Mouse (Mus musculus) lung, embryonic 14.5 days (tissue): ENCODE results near the gene 4931422A03Rik. TPM values are rescaled to one million over a fixed set of nuclear protein-coding genes. Genes with fewer than 3 reads are reported as not detected.

Experiments
- ATAC-seq: fragments of 200-750 bp; cut with Nextera tagmentation; 2 replicates; pipeline ENCODE4 v1.8.0; 2017; ENCODE audit warnings: mild to moderate bottlenecking, moderate TSS enrichment, moderate library complexity; ENCODE audit not compliant: insufficient read depth
- DNase-seq: peaks from one replicate; pipeline ENCODE4 v3.0.0-alpha.2; 2015
- H3K27ac ChIP-seq: fragments of 300-500 bp; sonication (generic); 2 replicates; pipeline ENCODE4 v1.5.1; 2014; ENCODE audit warnings: low read depth, mild to moderate bottlenecking, moderate library complexity
- H3K27me3 ChIP-seq: fragments of 300-500 bp; sonication (generic); 2 replicates; pipeline ENCODE4 v1.6.1; 2014; ENCODE audit warnings: low read length, control low read depth; ENCODE audit not compliant: insufficient read depth
- H3K36me3 ChIP-seq: fragments of 300-500 bp; sonication (generic); 2 replicates; pipeline ENCODE4 v1.6.1; 2014; ENCODE audit warnings: control low read depth; ENCODE audit not compliant: insufficient read depth
- H3K4me1 ChIP-seq: fragments of 300-500 bp; sonication (generic); 2 replicates; pipeline ENCODE4 v1.6.1; 2014; ENCODE audit warnings: antibody characterized with exemption, control low read depth; ENCODE audit not compliant: insufficient read depth
- H3K4me2 ChIP-seq: fragments of 300-500 bp; sonication (generic); 2 replicates; pipeline ENCODE4 v1.6.1; 2014; ENCODE audit warnings: mild to moderate bottlenecking
- H3K4me3 ChIP-seq: fragments of 300-500 bp; sonication (generic); 2 replicates; pipeline ENCODE4 v1.5.1; 2014; ENCODE audit warnings: low read depth, low read length
- H3K9ac ChIP-seq: fragments of 300-500 bp; sonication (generic); 2 replicates; pipeline ENCODE4 v1.6.1; 2014
- H3K9me3 ChIP-seq: fragments of 300-500 bp; sonication (generic); 2 replicates; pipeline ENCODE4 v1.6.1; 2016; ENCODE audit warnings: low read depth, low read length, control low read depth
- CTCF ChIP-seq: IDR thresholded peaks from 2 replicates; pipeline ENCODE4 v1.5.1; 2016; ENCODE audit warnings: antibody characterized with exemption, low read depth
- WGBS: fragments of 180-500 bp; shearing (Covaris S2); extraction: QIAGEN DNeasy Blood & Tissue Kit; methylation state at CpG from one replicate; pipeline ENCODE4 v1.1.7; 2014; 5-methylcytosine and 5-hydroxymethylcytosine counted together
- polyA plus RNA-seq: library from polyadenylated mRNA; unstranded; fragments of >200 nt; fragmentation: Nextera tagmentation; extraction: Ambion mirVana; gene quantifications from 2 replicates; pipeline ENCODE4 v1.2.1, GENCODE M21; 2014

The 4931422A03Rik gene
- polyA plus RNA-seq, 1 experiment from 2014 or later: 2.1 TPM

DNA sequence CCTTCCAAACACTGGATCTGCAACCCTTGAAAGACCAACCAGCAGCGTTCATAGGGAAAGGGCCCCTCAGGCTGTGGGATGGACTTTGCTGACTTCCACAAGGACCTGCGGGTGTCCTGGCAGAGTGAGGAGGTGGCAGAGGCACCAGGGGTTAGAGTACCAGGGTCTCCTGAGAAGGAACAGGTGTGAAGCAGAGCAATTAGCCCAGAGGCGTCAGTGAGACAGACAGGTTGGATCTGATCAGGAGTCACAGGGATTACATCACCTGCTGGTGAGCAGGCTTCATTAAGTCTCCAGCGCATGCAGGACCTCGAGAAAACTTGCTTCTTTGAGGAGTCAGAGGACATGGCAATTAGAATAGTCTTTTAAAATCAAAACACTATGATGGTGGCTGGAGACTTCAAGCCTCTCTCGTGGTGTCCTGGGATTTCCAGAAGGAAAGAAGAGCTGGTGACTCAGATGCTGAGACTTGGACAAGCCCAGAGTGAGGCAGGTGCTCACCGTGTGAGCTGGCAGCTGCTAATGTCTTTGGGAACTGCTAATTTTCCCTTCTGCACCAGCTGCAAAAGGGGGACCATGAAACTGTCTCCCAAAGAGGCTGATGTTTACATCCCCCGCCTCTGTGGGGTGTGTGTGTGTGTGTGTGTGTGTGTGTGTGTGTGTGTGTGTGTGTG, 80.0 kb downstream of the 4931422A03Rik start:
- H3K4me1 ChIP-seq: no peaks in the 10 kb centered on the region
- no peak overlapping the region for H3K4me2 ChIP-seq
- 52% methylated on average over 8 of the region's 8 CpGs for WGBS
- H3K9me3 ChIP-seq: no peaks in the 10 kb centered on the region
- no peaks in the 10 kb centered on the region for H3K27me3 ChIP-seq
- TF ChIP-seq CTCF: no peak
- no peak overlapping the region for H3K9ac ChIP-seq
- no peaks in the 10 kb centered on the region for H3K36me3 ChIP-seq
- ATAC-seq (no peak), DNase-seq (no peak)
- H3K27ac ChIP-seq: no peak overlapping the region
- no peak overlapping the region for H3K4me3 ChIP-seq

DNA sequence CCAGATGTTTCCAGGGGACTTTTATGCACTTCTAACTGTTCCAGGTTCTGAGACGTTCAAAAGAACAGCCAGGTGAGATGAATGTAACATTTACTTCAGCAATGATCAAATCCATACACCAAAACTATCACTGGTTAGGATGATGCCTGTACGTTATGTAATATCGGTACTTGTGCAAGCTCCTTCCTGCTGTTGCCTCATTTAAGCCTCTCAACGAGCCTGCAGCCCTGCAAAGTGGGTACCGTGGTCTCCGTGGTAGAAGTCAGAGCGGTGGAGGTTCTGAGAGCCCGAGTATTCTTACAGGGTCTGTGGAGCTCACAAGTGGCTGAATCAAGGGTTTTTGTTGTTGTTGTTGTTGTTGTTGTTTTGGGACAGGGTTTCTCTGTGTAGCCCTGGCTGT, 81.3 kb downstream of the 4931422A03Rik start:
- DNase-seq (no peak), ATAC-seq (no peak)
- Histone ChIP-seq H3K27ac (no peak overlapping the region), H3K9me3 (no peaks in the 10 kb centered on the region), H3K4me1 (no peaks in the 10 kb centered on the region), H3K9ac (no peak overlapping the region), H3K4me3 (no peak overlapping the region), H3K4me2 (no peak overlapping the region), H3K36me3 (no peaks in the 10 kb centered on the region), H3K27me3 (no peaks in the 10 kb centered on the region)
- no peak for TF ChIP-seq CTCF
- 71% methylated on average over 8 of the region's 8 CpGs for WGBS

DNA sequence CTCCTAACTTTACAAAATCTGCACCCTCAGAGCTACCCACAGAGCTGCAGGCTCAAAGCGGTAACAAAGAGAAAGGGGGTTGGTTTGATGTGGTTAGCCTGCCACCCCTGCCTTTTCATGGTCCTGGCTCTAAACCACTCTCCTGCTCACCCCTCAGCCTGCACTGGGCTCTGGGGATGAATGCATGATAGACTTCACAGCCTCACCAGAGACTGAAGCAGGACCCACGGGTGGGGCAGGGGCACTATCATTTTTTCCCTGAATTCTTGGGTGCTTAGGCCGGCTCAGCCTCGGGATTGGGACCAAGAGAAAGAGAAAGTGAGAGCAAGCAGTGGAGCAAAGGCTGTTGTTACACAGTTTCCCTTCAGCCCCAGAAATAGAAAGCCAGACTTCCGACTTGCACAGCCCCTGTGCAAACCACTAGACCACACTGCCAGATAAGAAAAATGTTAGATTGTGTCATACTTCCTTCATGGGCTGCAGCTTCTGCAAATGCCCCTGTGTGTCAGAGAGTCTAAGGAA, 82.5 kb downstream of the 4931422A03Rik start:
- no peak for DNase-seq
- 71% methylated on average over 5 of the region's 5 CpGs for WGBS
- H3K9me3 ChIP-seq: no peaks in the 10 kb centered on the region
- TF ChIP-seq CTCF: no peak
- H3K27me3 ChIP-seq: no peaks in the 10 kb centered on the region
- H3K36me3 ChIP-seq: no peaks in the 10 kb centered on the region
- H3K4me1 ChIP-seq: no peaks in the 10 kb centered on the region
- ATAC-seq: no peak
- no peak overlapping the region for H3K27ac ChIP-seq
- H3K9ac ChIP-seq: no peak overlapping the region
- H3K4me3 ChIP-seq: no peak overlapping the region
- H3K4me2 ChIP-seq: no peak overlapping the region

DNA sequence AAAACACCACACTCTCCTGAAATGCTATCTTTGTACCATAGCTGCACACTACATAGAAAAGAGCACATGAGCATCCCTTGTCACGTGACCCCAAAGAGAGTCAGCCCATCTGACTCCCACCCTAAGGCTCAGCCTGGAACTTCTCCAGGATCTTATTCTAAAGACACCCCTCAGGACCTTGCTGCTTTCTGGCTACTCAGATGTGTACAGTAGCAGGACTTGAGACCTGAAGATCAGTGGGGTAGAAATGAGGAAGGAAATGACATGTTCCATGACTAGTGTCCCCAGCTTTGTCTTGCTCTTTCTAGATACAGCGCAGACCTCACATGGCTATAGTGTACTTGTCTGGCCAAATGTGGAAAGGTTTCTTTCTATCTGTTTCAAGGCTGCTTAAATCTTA, 83.3 kb downstream of the 4931422A03Rik start:
- ATAC-seq (no peak), DNase-seq (no peak)
- no peak for TF ChIP-seq CTCF
- H3K36me3 ChIP-seq: no peaks in the 10 kb centered on the region
- H3K9me3 ChIP-seq: no peaks in the 10 kb centered on the region
- H3K4me1 ChIP-seq: no peaks in the 10 kb centered on the region
- H3K4me2 ChIP-seq: no peak overlapping the region
- H3K27ac ChIP-seq: no peak overlapping the region
- H3K27me3 ChIP-seq: no peaks in the 10 kb centered on the region
- H3K4me3 ChIP-seq: no peak overlapping the region
- H3K9ac ChIP-seq: no peak overlapping the region
- WGBS: 85% methylated on average over 2 of the region's 2 CpGs

DNA sequence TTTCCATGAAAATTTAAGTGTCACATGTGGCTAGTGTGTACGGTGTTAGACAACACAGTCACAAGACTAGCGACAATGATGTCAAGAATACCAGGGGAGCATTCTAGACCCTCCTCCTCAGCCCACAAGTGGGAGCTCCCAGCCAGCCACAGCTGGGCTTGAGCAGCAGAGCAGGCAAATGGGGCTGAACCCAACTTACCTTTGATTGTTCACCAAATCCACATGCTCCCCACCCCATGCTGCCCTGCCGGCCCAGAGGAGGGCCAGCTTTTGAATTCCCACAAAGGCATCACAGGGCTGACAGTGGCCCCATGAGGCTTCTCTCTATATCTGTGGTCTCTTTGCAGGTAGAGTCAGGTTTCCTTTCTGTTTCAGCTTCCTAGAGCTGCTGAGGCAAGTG, 87.1 kb downstream of the 4931422A03Rik start:
- WGBS: 63% methylated on average over 3 of the region's 3 CpGs
- no peak overlapping the region for H3K4me3 ChIP-seq
- TF ChIP-seq CTCF: no peak
- H3K9me3 ChIP-seq: no peaks in the 10 kb centered on the region
- H3K4me1 ChIP-seq: no peaks in the 10 kb centered on the region
- H3K27me3 ChIP-seq: no peaks in the 10 kb centered on the region
- H3K36me3 ChIP-seq: no peaks in the 10 kb centered on the region
- no peak overlapping the region for H3K9ac ChIP-seq
- DNase-seq (no peak), ATAC-seq (no peak)
- H3K4me2 ChIP-seq: no peak overlapping the region
- no peak overlapping the region for H3K27ac ChIP-seq

DNA sequence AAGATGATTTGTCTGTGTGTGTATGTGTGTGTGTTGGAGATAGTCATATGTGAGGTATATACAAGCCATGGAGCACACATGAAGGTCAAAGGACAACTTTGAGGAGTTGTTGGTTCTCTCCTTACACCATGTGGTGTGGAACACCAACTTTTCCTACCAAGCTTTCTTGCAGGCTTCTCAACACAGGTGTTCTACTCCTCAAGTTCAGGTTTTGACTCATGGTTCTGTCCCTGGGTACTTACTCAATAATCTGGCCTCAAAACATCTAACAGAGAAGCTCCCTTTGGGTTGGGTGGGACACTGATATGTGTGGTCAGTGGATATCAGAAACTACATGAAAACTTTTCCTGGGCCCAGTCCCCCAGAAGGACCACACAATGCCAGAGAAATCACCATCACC, 89.2 kb downstream of the 4931422A03Rik start:
- no peak for TF ChIP-seq CTCF
- no peak for DNase-seq
- no peak overlapping the region for H3K9ac ChIP-seq

DNA sequence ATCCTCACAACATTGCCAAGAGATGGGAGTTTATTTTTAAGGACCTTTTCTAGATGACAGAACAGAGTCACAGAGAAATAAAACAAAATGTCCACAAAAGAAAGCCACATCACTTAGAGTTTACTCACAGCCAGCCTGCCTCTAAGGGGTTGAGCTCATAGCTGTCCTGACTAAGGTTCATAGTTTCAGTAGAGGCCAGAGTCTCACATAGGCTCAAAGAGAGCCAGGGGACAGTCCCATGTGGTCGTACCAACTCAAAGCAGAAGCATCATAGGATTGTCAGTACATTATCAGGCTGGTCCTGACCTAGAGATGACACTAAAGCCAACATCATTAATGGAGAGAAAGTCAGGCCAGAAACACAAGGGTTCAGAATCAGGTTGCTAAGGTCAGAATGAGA, 89.6 kb downstream of the 4931422A03Rik start:
- Histone ChIP-seq H3K9me3 (no peaks in the 10 kb centered on the region), H3K4me3 (no peak overlapping the region), H3K4me2 (no peak overlapping the region), H3K27me3 (no peaks in the 10 kb centered on the region), H3K36me3 (no peaks in the 10 kb centered on the region), H3K9ac (no peak overlapping the region), H3K4me1 (no peaks in the 10 kb centered on the region), H3K27ac (no peak overlapping the region)
- DNase-seq: no peak
- ATAC-seq: no peak
- TF ChIP-seq CTCF: no peak
- 68% methylated on average over 1 of the region's 1 CpGs for WGBS

More for the DNA sequence above, 89.2 kb downstream of the 4931422A03Rik start:
- Histone ChIP-seq H3K27ac (no peak overlapping the region), H3K4me2 (no peak overlapping the region), H3K4me3 (no peak overlapping the region), H3K36me3 (no peaks in the 10 kb centered on the region), H3K27me3 (no peaks in the 10 kb centered on the region), H3K9me3 (no peaks in the 10 kb centered on the region), H3K4me1 (no peaks in the 10 kb centered on the region)
- no peak for ATAC-seq
